Mouse (Mus musculus): ENCODE measurements around the gene Tprkb. TPM values are rescaled to one million over a fixed set of nuclear protein-coding genes. Genes with fewer than 3 reads are reported as not detected.
"Not testable (repeated sequence)": the region's sequence is repeated elsewhere in the genome, so short reads cannot be mapped to it uniquely, and the experiment has no call there.

Tprkb gene
- polyA plus RNA-seq, 1 experiment: 19.7 TPM

DNA sequence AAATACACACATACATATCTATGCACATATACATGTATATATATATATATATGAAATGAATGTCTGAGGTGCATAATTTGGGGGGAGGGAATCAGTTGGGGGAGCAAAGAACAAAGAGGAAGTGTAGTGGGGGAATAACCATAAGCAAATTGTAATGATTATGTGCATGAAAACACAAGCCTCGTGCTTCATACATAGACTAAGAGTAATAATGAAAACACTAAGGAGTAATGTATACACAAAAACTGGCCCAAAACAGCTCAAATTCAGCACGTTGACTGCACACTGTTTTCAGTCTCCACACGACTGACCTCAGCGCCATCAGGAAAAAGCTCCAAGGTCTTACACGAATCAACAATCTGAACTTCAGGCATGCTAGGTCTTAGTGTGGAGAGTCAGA lies 64.6 kb downstream of the Tprkb start:
- H3K27ac ChIP-seq (replicated peaks; ENCODE audit: low read depth, low read length): no peak overlapping the region

GRCm38 (mm10) chr6:85978736-85979135 lies 67.1 kb downstream of the Tprkb start:
- H3K27ac ChIP-seq (replicated peaks; ENCODE audit: low read depth, low read length); H3K4me1 ChIP-seq (ENCODE audit: control insufficient read depth, insufficient read depth, insufficient read length, low read length); H3K4me3 ChIP-seq (ENCODE audit: insufficient read depth, low read depth, low read length): not testable (repeated sequence)

More for the DNA sequence above, 64.6 kb downstream of the Tprkb start:
- Histone ChIP-seq H3K4me3 (ENCODE audit: insufficient read depth, low read depth, low read length) (no peak overlapping the region), H3K4me1 (ENCODE audit: control insufficient read depth, insufficient read depth, insufficient read length, low read length) (peaks cover 2% of the 10 kb centered on the region; the same call in 1 of the 2 replicates)

Other genes starting within 250 kb of the Tprkb start
- not detected in 2 replicates for gene Nat8f7, start 198.7 kb upstream of the Tprkb start, polyA plus RNA-seq (2012; ENCODE audit: insufficient read depth, insufficient read length, missing spikeins)
- 0.67 TPM in 1 of 2 replicates, not detected in the other for gene Nat8f3, start 146.1 kb upstream of the Tprkb start, polyA plus RNA-seq (2012; ENCODE audit: insufficient read depth, insufficient read length, missing spikeins)
- gene Nat8f6, start 90.9 kb upstream of the Tprkb start, polyA plus RNA-seq (2012; ENCODE audit: insufficient read depth, insufficient read length, missing spikeins): not detected in 2 replicates
- gene Nat8f5, start 90.9 kb upstream of the Tprkb start, polyA plus RNA-seq (2012; ENCODE audit: insufficient read depth, insufficient read length, missing spikeins): not detected in 2 replicates
- not detected in 2 replicates for gene Nat8, start 79.8 kb upstream of the Tprkb start, polyA plus RNA-seq (2012; ENCODE audit: insufficient read depth, insufficient read length, missing spikeins)
- not detected in 2 replicates for gene Nat8f2, start 42.7 kb upstream of the Tprkb start, polyA plus RNA-seq (2012; ENCODE audit: insufficient read depth, insufficient read length, missing spikeins)
- gene Nat8f4, start 7.0 kb upstream of the Tprkb start, polyA plus RNA-seq (2012; ENCODE audit: insufficient read depth, insufficient read length, missing spikeins): 0.55 and 0.75 TPM in 2 replicates
- 11.6 and 12.2 TPM in 2 replicates for gene Nat8f1, start 3.8 kb downstream of the Tprkb start, polyA plus RNA-seq (2012; ENCODE audit: insufficient read depth, insufficient read length, missing spikeins)
- gene Dusp11, start 49.8 kb downstream of the Tprkb start, polyA plus RNA-seq (2012; ENCODE audit: insufficient read depth, insufficient read length, missing spikeins): 31.9 and 39.0 TPM in 2 replicates
- not detected in 2 replicates for gene Figla, start 104.3 kb downstream of the Tprkb start, polyA plus RNA-seq (2012; ENCODE audit: insufficient read depth, insufficient read length, missing spikeins)
- gene Add2, start 116.8 kb downstream of the Tprkb start, polyA plus RNA-seq (2012; ENCODE audit: insufficient read depth, insufficient read length, missing spikeins): not detected in 2 replicates